Mouse (Mus musculus) bone marrow, adult 2 months (tissue): Measurements from ENCODE around the gene Slc7a7.

Experiments
- CTCF ChIP-seq: fragments of 200-500 bp; IDR thresholded peaks from 2 replicates; pipeline ENCODE4 v1.5.1; 2011; ENCODE audit warnings: low read length, control low read depth; ENCODE audit not compliant: control insufficient read depth, insufficient read depth
- POLR2A ChIP-seq: fragments of 200-500 bp; IDR thresholded peaks from 2 replicates; pipeline ENCODE4 v1.6.1; 2011; ENCODE audit warnings: low read depth, mild to moderate bottlenecking, control low read depth, low read length, borderline replicate concordance; ENCODE audit not compliant: control insufficient read depth

- TF ChIP-seq POLR2A (no peak), CTCF (no peak)
Measured at GRCm38 (mm10) chr14:54387546-54387945, 30.0 kb downstream of the Slc7a7 start.
